Mouse (Mus musculus) intestine, embryonic 15.5 days (tissue): Measurements from ENCODE around the gene Fgfr3. TPM values are rescaled to one million over a fixed set of nuclear protein-coding genes. Genes with fewer than 3 reads are reported as not detected.

Experiments used
- ATAC-seq: fragments of 200-750 bp; cut with Nextera tagmentation; 2 replicates; pipeline ENCODE4 v1.8.0; 2017; ENCODE audit warnings: moderate TSS enrichment, moderate library complexity
- H3K27ac ChIP-seq: fragments of 300-500 bp; sonication (generic); 2 replicates; pipeline ENCODE4 v1.5.1; 2015; ENCODE audit warnings: mild to moderate bottlenecking, inconsistent platforms
- H3K27me3 ChIP-seq: fragments of 300-500 bp; sonication (generic); replicated peaks from 2 replicates; pipeline ENCODE4 v1.6.1; 2015; ENCODE audit warnings: inconsistent platforms
- H3K36me3 ChIP-seq: fragments of 300-500 bp; sonication (generic); 2 replicates; pipeline ENCODE4 v1.6.1; 2015; ENCODE audit warnings: inconsistent platforms
- H3K4me1 ChIP-seq: fragments of 300-500 bp; sonication (generic); replicated peaks from 2 replicates; pipeline ENCODE4 v1.6.1; 2015; ENCODE audit warnings: inconsistent platforms
- H3K4me2 ChIP-seq: fragments of 300-500 bp; sonication (generic); replicated peaks from 2 replicates; pipeline ENCODE4 v1.6.1; 2015; ENCODE audit warnings: mild to moderate bottlenecking, inconsistent platforms
- H3K4me3 ChIP-seq: fragments of 300-500 bp; sonication (generic); replicated peaks from 2 replicates; pipeline ENCODE4 v1.5.1; 2015; ENCODE audit warnings: inconsistent platforms
- H3K9ac ChIP-seq: fragments of 300-500 bp; sonication (generic); 2 replicates; pipeline ENCODE4 v1.6.1; 2015; ENCODE audit warnings: inconsistent platforms
- H3K9me3 ChIP-seq: fragments of 300-500 bp; sonication (generic); 2 replicates; pipeline ENCODE4 v1.6.1; 2016; ENCODE audit warnings: inconsistent platforms
- WGBS: fragments of 180-500 bp; shearing (Covaris S2); methylation state at CpG from one replicate; pipeline ENCODE4 v1.1.7; 2015; 5-methylcytosine and 5-hydroxymethylcytosine counted together
- polyA plus RNA-seq: library from polyadenylated mRNA; unstranded; fragments of >200 nt; fragmentation: Nextera tagmentation; extraction: Ambion mirVana; gene quantifications from 2 replicates; pipeline ENCODE4 v1.2.1, GENCODE M21; 2015

Gene Fgfr3
- polyA plus RNA-seq, result 11.4 and 11.6 TPM in 2 replicates

- H3K9me3 ChIP-seq, result no peaks in the 10 kb centered on the region
- peak within 1 kb of the TSS; percentile 99 for H3K4me2 ChIP-seq
- H3K27ac ChIP-seq, result peak within 1 kb of the TSS; percentile 87
- ATAC-seq, result peak; percentile 75
- H3K36me3 ChIP-seq, result no peaks in the 10 kb centered on the region
- H3K27me3 ChIP-seq, result peaks cover 11% of the 10 kb centered on the region
- H3K4me1 ChIP-seq, result peaks cover 42% of the 10 kb centered on the region
- peak within 1 kb of the TSS; percentile 77 for H3K4me3 ChIP-seq
- under 1% methylated on average over 72 of the region's 73 CpGs for WGBS
- H3K9ac ChIP-seq, result peak within 1 kb of the TSS; percentile 77
These were observed at the start of gene Fgfr3 for GRCm38 (mm10) chr5:33721541-33722265. Gene Fgfr3, plus strand, starts transcription at chr5:33721674.

- no peak overlapping the region for H3K27ac ChIP-seq
- no peaks in the 10 kb centered on the region for H3K27me3 ChIP-seq
- H3K9me3 ChIP-seq, result no peaks in the 10 kb centered on the region
- 71% methylated on average over 3 of the region's 3 CpGs for WGBS
- no peak overlapping the region for H3K9ac ChIP-seq
- no peak overlapping the region for H3K4me2 ChIP-seq
- no peaks in the 10 kb centered on the region for H3K4me1 ChIP-seq
- H3K36me3 ChIP-seq, result peaks cover 15% of the 10 kb centered on the region
- H3K4me3 ChIP-seq, result no peak overlapping the region
- ATAC-seq, result peak; percentile 65
These were observed 47.0 kb upstream of the Fgfr3 start for GRCm38 (mm10) chr5:33674439-33674838.

- no peak for ATAC-seq
- WGBS, result 4% methylated on average over 1 of the region's 1 CpGs
- H3K9me3 ChIP-seq, result no peaks in the 10 kb centered on the region
- no peaks in the 10 kb centered on the region for H3K4me1 ChIP-seq
- H3K27me3 ChIP-seq, result no peaks in the 10 kb centered on the region
- no peak overlapping the region for H3K4me3 ChIP-seq
- peaks cover 4% of the 10 kb centered on the region; the same call in 1 of the 2 replicates for H3K36me3 ChIP-seq
- no peak overlapping the region for H3K4me2 ChIP-seq
- H3K9ac ChIP-seq, result no peak overlapping the region
- H3K27ac ChIP-seq, result no peak overlapping the region
These were observed 45.5 kb upstream of the Fgfr3 start for GRCm38 (mm10) chr5:33675964-33676363.

GRCm38 (mm10) chr5:33678244-33678643, 43.2 kb upstream of the Fgfr3 start:
- ATAC-seq, result no peak

GRCm38 (mm10) chr5:33681044-33681443, 40.4 kb upstream of the Fgfr3 start:
- no peak overlapping the region for H3K4me3 ChIP-seq
- H3K9ac ChIP-seq, result no peak overlapping the region
- H3K4me2 ChIP-seq, result no peak overlapping the region
- no peaks in the 10 kb centered on the region for H3K36me3 ChIP-seq
- no peaks in the 10 kb centered on the region for H3K4me1 ChIP-seq
- ATAC-seq, result no peak
- no peaks in the 10 kb centered on the region for H3K9me3 ChIP-seq
- 65% methylated on average over 3 of the region's 3 CpGs for WGBS
- no peaks in the 10 kb centered on the region for H3K27me3 ChIP-seq
- H3K27ac ChIP-seq, result no peak overlapping the region

More at GRCm38 (mm10) chr5:33678244-33678643, 43.2 kb upstream of the Fgfr3 start:
- Histone ChIP-seq H3K4me3 (no peak overlapping the region), H3K27me3 (no peaks in the 10 kb centered on the region), H3K4me1 (no peaks in the 10 kb centered on the region), H3K36me3 (no peaks in the 10 kb centered on the region), H3K27ac (no peak overlapping the region), H3K4me2 (no peak overlapping the region), H3K9me3 (no peaks in the 10 kb centered on the region), H3K9ac (no peak overlapping the region)
- 75% methylated on average over 5 of the region's 5 CpGs for WGBS

GRCm38 (mm10) chr5:33681611-33682388, 39.7 kb upstream of the Fgfr3 start:
- no peak for ATAC-seq
- no peak overlapping the region for H3K4me2 ChIP-seq
- H3K27ac ChIP-seq, result no peak overlapping the region
- H3K36me3 ChIP-seq, result no peaks in the 10 kb centered on the region
- H3K27me3 ChIP-seq, result no peaks in the 10 kb centered on the region
- 79% methylated on average over 15 of the region's 15 CpGs for WGBS
- H3K9ac ChIP-seq, result no peak overlapping the region
- H3K4me3 ChIP-seq, result no peak overlapping the region
- H3K4me1 ChIP-seq, result no peaks in the 10 kb centered on the region
- H3K9me3 ChIP-seq, result no peaks in the 10 kb centered on the region

- no peak overlapping the region for H3K4me2 ChIP-seq
- H3K9ac ChIP-seq, result no peak overlapping the region
- no peaks in the 10 kb centered on the region for H3K36me3 ChIP-seq
- no peak overlapping the region for H3K4me3 ChIP-seq
- WGBS, result 87% methylated on average over 4 of the region's 4 CpGs
- no peaks in the 10 kb centered on the region for H3K4me1 ChIP-seq
- H3K27ac ChIP-seq, result no peak overlapping the region
- H3K27me3 ChIP-seq, result no peaks in the 10 kb centered on the region
- H3K9me3 ChIP-seq, result no peaks in the 10 kb centered on the region
- ATAC-seq, result no peak
These were observed 38.5 kb upstream of the Fgfr3 start for GRCm38 (mm10) chr5:33682963-33683362.

GRCm38 (mm10) chr5:33683897-33684652, 37.4 kb upstream of the Fgfr3 start:
- Histone ChIP-seq H3K4me2 (no peak overlapping the region), H3K9me3 (no peaks in the 10 kb centered on the region), H3K27ac (no peak overlapping the region), H3K9ac (no peak overlapping the region), H3K36me3 (no peaks in the 10 kb centered on the region), H3K4me1 (0 out of 2 replicates have a peak, but pooled peaks cover 4% of the 10 kb centered on the region), H3K27me3 (no peaks in the 10 kb centered on the region), H3K4me3 (no peak overlapping the region)
- peak; percentile 48 for ATAC-seq
- WGBS, result 45% methylated on average over 7 of the region's 7 CpGs

- H3K36me3 ChIP-seq, result no peaks in the 10 kb centered on the region
- no peak for ATAC-seq
- H3K4me3 ChIP-seq, result no peak overlapping the region
- H3K27ac ChIP-seq, result no peak overlapping the region
- H3K9me3 ChIP-seq, result no peaks in the 10 kb centered on the region
- 89% methylated on average over 4 of the region's 4 CpGs for WGBS
- H3K4me2 ChIP-seq, result no peak overlapping the region
- H3K4me1 ChIP-seq, result peaks cover 12% of the 10 kb centered on the region
- no peak overlapping the region for H3K9ac ChIP-seq
- no peaks in the 10 kb centered on the region for H3K27me3 ChIP-seq
These were observed 36.5 kb upstream of the Fgfr3 start for GRCm38 (mm10) chr5:33684932-33685331.

- no peaks in the 10 kb centered on the region for H3K36me3 ChIP-seq
- no peaks in the 10 kb centered on the region for H3K27me3 ChIP-seq
- H3K9me3 ChIP-seq, result no peaks in the 10 kb centered on the region
- ATAC-seq, result no peak
- H3K4me3 ChIP-seq, result no peak overlapping the region
- no peak overlapping the region for H3K9ac ChIP-seq
- WGBS, result 69% methylated on average over 4 of the region's 4 CpGs
- H3K4me1 ChIP-seq, result peaks cover 18% of the 10 kb centered on the region
- H3K27ac ChIP-seq, result no peak overlapping the region
- no peak overlapping the region for H3K4me2 ChIP-seq
These were observed 34.3 kb upstream of the Fgfr3 start for GRCm38 (mm10) chr5:33687142-33687541.

GRCm38 (mm10) chr5:33688278-33689220, 32.9 kb upstream of the Fgfr3 start:
- no peak for ATAC-seq
- 69% methylated on average over 14 of the region's 14 CpGs for WGBS

More at GRCm38 (mm10) chr5:33688278-33689220, 32.9 kb upstream of the Fgfr3 start:
- no peaks in the 10 kb centered on the region for H3K27me3 ChIP-seq
- no peak overlapping the region for H3K4me3 ChIP-seq
- no peak overlapping the region for H3K27ac ChIP-seq
- H3K9ac ChIP-seq, result no peak overlapping the region
- no peak overlapping the region for H3K4me2 ChIP-seq
- H3K36me3 ChIP-seq, result no peaks in the 10 kb centered on the region
- peaks cover 29% of the 10 kb centered on the region for H3K4me1 ChIP-seq
- no peaks in the 10 kb centered on the region for H3K9me3 ChIP-seq
